Mouse (Mus musculus): ENCODE data around the gene Slc45a1. TPM values are rescaled to one million over a fixed set of nuclear protein-coding genes. Genes with fewer than 3 reads are reported as not detected.

The Slc45a1 gene
- not detected for polyA plus RNA-seq (2017; shearing (Covaris generic))

DNA sequence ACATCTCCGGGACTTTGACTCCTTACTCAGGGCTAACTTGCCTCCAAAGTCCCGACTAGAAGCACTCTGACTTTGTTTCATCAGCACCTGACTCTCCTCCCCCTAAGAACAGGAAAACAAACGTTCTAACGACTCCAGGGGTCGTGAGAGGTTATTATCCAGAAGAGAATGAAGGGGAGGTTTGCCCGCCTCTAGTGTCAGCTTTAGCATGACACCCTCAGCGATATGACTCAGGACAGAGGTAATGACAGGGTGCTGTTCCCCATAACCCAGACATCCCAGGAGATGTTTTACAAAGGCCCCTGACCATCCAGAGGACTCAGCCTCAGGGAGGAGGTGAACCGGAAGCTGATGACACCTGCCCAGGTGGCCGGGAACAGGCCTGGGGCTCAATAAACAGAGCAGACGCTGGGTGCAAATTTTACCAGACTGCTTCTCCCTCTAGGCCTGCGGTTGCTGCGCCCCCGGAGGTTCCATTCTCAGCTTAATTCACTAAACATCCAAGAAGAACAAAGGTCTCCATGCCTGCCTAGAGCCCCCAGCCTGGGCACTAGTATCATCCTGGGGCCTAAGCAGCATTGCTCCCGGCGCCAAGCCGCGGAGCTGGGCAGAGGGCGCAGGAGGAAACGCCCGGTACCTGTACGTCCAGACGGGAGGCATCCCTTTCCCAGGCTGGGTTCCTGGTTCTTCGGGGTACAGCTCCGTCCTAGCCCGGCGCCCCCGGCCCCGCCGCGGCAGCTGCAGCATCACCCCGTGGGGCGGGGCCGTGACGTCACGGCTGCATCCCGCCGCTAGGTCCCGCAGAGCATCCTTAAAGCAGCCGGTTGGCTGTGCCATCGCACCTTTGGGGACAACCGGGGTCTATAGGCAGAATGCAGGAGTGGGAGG, at the start of gene Slc45a1:
Gene Slc45a1 (minus strand): TSS at position 785 of the 888 bp plus-strand sequence.
- ATAC-seq = no peak

DNA sequence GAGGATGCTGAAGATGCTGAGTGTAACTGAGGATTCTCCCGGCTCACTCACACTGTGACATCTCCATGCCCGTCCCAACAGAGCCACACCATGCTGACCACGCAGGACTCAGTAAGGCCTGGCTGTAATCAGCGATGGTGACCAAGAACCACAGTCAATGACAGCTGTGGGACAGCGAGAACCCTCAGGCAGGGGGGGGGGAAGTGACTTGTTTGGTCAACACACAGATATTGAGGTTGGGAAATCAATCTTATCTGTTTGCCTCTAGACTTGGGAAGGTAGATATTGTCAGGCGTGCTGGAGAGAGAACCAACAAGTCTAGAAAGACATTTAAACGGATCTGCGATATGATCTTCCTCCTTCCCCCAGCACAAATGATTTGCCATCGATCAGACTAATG, 48.9 kb upstream of the Slc45a1 start:
- no peak for ATAC-seq

DNA sequence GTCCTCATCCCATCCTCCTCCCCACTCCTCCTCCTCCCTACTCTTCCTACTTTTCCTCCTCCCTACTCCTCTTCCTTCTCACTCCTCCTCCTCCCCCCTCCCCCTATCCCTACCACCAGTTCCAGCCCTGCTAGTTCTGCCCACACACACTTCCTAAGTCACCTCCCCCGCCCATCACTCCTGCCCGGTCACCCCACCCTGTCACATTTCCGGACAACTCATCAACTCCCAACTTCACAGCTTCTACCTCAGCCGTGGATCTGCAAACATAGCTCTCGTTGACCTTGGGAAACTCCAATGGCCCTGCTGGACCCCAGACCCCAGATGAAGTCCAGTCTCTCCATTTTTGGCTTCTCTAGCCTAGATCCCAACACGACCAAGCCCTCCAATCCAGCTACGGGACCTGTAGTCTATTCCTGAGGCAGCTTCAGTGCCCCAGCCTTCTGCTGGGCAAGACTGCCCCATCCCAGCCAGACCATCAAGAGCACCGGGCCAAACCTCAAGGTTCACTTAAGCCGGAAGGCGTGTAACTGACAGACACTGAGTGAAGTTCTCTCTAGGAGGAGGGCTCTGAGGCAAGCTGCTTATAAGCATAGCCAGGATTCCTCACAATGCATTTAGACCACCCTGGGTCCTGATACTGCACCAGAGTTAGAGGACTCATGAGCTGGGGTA, 42.6 kb upstream of the Slc45a1 start:
- no peak for ATAC-seq

DNA sequence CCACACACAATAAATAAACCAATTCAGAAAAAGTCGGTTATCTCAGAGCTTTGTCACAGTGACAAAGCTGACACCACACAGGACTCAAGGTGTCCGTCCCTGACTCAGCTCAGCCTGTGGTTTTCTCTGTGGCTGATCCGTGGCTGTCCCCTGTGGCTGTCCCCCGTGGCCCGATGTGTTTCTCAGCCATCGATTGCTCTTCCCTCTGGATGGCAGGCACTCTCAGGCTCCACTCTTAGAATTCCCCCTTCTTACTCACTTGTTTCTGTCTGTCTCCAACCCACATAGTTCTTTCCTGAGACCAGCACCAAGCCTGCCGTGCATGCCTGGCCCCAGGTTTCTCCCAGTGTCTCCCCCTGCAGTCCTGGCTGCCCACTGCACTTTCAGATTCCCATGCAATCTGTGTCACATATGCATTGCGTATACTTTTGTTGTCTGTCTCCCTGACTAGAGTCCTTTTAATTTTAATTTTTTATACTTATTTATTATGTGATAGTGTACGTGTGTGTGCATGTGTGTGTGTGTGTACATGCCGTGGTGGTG, 41.0 kb upstream of the Slc45a1 start:
- no peak for ATAC-seq

DNA sequence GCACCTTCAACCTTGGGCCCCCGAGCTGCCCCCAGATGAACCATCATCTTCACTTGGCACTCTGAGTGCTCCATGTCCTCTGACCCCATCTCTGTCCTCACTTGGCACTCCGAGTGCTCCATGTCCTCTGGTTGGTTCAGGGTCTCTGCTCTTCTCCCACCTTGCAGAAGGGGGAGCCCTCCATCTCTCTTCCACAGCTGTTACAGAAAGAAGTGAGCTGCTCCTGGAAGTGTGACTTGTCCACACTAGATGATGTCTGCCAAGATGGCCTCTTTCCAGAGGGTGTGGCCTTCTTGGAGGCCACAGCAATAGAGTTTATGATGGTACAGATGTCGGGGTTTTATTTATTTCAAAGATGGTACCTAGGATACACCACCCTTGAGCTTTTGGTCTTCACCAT, 38.8 kb upstream of the Slc45a1 start:
- ATAC-seq = no peak

DNA sequence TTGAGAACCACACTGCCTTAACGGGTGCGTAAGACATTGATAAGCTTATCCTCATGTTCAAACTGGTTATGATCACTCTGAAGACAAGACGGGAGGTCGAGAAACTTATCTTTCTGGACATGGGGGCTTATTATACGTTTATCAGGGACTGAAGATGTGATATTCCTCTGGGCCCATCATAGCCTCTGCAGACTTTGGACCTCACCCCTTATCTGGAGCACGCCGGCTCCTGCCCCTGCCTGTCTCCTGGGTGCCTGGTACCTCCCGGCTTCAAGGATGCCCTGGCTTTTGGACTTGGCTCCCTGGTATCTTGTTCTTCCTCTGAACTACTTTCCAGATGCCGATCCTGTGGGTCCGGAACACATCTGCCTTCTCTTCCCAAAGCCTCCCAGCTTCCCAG, 37.6 kb upstream of the Slc45a1 start:
- no peak for ATAC-seq

DNA sequence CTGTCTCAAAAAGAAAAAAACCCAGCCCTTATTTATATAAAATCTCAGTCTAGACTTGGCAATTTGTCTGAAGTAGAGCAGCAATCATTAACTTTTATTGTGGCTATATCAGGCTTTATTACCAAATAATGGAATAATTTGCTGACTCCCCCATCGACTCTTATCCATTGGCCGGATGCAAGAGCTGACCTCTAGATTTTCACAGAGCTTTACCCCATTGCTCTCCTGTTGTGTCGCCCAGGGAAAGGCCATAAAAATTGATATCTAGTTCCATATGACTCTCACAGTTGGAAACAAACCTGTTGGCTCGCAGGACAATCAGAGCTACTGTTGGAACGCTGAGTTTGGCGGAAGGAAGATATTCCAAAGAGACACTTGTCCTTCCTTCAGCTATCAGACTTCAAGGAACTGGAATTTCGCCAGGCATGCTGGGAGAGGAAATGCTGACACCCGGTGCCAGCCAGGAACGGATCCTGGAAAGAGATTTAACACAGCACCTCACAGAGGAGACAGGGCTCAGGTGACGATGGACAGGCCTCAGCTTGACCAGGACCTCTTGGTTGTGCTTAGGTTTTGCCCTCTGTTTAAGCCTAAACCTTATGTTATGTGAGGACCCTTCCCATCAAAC, 35.3 kb upstream of the Slc45a1 start:
- no peak for ATAC-seq

DNA sequence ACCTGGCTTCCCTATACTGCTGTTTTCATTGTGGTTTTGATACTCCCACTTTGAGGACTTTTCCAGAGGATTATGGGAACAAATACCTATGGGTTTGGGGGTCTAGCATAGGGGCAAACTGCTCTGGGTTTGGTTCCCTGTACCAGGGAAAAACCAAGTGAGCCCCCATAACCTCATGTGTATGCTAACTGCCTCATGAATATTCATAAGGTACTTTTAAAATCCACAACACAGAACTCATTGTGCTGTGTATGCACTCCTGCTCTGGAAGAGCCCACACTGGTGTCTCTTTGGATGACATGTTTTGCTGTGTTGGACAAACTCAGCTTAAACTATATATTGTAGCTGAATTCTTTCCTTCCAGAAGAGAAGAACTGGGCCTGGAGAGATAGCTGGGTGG, 34.6 kb upstream of the Slc45a1 start:
- ATAC-seq = no peak

DNA sequence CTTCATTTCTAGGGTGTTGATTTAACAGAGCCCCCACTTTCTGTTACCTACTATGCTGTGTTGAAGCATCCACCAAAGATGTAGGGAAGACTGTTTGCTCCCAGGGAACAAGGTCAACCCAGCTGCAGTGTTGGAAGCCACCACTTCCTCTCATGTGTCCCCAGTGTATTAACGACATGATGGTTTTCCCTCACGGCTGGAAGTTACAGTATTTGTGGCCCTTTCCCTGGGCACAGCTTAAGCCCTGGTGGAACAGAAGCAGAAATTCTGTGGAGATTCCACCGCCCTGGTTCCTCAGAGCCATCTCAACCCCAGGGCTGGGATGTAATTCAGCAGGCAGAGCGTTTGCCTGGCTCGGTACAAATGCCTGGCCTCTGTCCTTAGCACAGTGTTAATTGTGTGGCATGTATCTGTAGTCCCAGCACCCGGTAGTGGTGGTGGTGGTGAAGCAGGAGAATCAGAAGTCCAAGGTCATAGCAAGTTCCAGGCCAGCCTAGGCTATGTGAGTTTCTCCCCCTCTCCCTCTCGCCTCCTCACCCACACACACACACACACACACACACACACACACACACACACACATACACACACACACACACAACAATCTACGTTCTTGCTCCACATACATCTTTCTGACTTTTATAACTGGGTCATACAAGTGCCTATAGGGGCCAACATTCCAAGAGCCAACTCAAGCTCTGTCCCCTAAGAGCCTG, 34.0 kb upstream of the Slc45a1 start:
- no peak for ATAC-seq

DNA sequence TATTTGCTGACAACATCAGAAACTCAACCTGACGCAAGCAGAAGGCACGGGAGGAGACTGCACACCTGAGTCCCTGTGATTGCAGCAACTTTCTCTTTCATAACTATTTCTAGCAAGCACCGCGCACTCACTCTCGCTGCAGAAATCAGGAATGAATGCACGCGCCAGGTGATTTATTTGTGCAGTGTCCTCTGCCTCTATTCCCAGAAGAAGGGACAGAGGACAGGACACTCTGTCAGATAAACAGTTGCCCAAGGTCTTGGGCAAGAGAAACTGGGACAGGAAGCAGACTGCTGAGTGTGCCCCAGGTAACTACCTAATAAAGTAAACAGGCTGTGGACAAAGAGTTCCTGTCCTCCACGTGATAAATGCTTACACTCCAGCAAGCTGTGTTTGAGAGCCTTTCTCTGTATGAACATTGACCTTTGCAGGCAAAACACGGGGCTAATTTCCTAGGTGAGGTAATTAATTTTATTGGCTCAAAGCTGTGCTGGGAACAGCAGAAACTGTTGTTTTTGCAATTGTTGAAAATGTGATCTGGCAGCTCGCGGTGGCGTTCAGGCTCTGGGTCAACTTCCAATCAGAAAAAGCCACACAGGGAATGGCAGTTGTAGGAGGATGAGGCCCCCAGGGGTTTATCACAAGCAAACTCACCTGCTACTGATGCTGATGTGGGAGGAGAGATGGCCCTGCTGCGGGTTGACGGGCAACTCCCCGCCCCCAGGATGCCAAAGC, 33.2 kb upstream of the Slc45a1 start:
- ATAC-seq = no peak

DNA sequence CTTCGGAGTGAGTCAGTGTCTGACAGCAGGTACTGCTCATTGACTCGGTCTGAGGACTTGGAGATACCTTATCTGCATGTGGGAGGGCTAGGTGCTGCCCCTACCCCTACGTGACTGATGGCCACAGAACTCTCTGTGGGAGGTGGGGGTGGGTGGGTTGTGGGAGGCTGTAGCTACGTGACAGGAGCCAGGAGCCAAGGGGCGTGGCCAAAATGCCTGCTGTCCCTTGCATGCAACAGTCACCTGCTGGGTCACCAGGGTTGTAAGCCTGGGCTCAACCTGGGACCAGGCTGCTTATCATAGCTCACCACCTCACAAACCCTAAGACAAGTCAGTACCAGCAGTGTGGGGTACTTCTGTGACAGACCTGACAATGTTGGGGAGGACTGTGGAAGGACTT, 28.4 kb upstream of the Slc45a1 start:
- no peak for ATAC-seq

DNA sequence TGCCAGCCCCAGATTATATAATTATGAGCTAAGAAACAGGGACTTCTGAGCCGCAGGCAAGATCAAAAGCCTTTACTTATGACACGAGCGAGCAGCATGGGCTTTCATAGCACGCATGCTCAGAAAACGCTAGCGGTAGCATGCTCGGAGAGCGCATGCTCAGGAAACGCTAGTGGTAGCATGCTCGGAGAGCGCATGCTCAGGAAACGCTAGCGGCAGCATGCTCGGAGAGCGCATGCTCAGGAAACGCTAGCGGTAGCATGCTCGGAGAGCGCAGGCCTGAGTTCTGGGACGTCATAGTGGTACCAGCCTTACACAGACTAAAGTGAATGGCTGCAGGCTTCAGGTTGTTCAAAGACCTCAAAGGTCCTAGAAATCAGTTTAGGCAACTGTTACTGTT, 26.8 kb upstream of the Slc45a1 start:
- no peak for ATAC-seq

DNA sequence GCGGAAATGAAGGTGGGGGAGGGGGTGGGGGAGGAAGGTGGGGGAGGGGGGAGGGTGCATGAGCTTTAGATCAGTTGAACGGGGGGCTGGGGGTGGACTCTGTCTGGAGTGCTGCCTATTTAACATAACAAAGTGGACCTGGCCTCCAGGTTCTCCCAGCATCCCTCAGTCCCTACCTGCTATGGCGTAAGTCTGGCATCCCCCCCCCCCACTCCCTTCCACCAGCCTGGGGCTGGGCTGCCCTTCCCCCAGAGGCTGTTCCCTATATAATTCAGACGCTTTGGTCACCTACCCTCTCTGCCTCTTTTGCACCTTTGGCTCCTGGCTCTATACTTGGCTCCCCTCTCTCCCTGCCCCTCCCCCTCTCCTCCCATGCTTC, 25.9 kb upstream of the Slc45a1 start:
- no peak for ATAC-seq

DNA sequence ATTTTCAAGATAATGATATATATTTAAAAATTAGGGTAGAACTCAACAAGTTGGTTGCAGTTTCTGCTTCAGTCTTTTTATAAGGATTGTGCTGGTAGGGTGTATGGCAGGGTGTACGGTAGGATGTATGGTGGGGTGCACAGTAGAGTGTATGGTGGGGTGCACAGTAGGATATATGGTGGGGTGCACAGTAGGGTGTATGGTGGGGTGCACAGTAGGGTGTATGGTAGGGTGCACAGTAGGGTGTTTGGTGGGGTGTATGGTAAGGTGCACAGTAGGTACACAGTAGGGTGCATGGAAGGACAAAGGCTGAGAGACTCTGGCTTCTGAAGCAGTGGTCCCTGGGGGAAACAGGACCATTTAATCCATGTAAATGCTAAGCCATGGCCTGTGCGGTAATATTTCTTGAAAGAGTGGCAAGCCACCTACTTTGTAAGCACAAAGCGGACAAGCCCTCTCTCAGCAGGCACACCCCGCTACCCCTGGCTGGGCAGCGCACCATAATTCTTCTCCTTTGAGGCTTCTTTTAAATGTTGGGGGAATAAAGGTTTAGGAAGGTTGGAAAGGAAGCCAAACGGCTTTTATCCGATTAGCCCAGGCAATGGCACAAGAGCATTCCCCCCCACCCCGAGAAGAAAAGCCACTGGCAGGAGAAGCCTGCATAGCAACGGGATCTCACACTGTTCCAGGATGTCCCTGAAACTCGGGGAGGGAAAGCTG, 25.3 kb upstream of the Slc45a1 start:
- ATAC-seq = no peak

DNA sequence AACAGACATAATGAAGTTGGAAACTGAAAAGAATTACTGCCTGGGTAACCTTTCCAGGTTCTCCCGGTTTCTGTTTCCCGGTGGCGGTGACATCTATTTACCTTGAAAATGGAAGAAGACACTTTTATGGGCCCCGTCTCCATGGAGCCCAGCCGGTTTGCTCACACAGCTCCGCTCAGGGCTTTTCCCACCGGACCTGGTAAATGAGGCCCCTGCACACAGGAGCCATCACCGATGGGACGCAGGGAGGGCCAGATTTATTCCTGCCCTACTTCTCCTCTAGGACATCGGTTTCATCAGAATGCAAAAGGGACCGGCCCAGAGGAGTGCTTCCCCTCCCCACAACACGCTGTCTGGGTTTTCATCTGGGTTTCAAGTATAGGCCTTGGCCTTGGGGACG, 24.1 kb upstream of the Slc45a1 start:
- no peak for ATAC-seq

DNA sequence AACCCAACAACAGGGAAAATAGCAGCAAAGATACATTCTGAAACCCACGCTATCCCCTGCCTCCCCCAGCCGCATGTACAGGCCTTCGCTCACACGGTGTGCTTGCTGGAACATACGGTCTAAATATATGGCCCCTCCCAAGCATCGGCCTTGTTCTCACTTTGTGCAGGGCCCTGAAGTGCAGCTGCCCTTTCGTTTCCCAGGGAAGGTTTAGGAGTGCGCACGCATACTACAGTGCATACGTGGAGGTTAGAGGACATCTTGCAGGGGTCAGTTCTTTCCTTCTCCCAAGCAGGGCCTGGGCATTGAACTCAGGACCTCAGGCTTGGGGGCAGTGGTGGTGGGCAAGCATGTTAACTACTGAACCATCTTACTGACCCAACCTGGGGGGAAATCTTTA, 23.3 kb upstream of the Slc45a1 start:
- no peak for ATAC-seq

DNA sequence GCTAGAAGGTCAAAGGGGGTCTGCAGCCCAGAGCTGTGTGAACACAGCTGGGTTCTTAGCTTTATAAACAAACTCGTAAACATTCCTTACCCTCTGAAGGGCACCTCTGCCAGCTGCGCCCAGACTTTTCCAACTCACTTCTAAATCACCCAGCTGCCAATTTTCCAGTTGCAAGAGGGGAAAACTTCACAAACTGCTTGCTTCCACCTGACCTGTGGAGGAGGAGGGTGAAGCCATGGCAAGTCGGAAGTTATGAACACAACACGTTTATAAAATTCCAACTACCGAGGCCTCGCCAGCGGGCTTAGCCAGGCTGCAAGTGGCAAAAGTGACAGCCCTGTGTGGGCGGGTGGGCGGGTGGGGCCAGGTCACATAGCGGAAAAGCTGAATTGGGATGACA, 13.8 kb upstream of the Slc45a1 start:
- ATAC-seq = no peak

DNA sequence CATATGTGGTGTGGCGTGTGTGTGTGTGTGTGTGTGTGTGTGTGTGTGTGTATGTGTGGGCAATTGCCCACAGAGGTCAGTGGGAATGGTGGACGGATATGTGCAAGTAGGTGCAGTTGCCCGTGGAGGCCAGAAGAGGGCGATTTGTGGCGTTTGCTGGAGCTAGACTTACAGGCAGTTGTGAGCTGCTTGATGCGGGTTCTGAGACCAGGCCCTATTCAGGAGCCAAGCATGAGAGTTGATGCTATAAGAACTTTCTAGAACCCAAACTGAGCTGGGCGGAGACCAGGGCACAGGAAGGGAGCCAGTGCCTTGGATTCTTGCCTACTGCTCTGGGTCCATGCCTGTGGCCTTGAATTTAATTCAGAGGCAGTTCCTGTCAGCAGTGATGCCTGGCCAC, 12.8 kb upstream of the Slc45a1 start:
- ATAC-seq = no peak

DNA sequence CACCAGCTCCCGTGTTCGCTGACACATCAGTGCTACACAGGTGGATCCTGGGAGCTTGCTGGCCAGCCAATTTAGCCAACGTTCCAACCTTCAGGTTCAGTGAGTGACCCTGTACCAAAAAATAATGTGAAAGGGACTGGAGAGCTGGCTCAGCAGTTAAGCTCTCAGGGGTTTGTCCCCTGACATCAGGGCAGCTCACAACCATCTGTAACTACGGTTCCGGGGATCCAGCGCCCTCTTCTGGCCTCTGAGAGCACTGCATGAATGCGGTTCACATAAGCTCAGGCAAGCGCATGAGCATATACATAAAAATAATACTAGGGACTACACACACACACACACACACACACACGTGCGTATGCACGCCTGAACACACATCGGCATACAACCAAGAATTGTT, 11.2 kb upstream of the Slc45a1 start:
- ATAC-seq = no peak

DNA sequence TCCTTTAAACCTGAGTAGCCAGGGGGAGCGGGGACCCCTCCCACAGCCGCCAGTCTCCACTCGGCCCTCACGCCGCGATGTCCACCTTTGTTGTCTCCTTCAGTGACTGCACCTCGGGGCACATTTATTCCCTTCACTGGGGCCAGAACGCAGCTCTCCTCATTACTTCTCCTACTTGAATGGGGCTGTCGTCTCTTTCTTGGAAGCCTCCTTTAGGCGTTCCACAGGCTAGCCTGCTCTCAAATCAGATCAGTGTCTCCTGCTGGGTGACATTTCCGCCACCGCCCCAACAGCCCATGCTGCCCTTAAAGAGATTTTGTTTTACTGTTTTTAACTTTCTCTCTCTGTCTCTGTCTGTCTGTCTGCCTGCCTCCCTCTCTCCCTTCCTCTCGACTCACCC, 9.9 kb upstream of the Slc45a1 start:
- ATAC-seq = no peak

DNA sequence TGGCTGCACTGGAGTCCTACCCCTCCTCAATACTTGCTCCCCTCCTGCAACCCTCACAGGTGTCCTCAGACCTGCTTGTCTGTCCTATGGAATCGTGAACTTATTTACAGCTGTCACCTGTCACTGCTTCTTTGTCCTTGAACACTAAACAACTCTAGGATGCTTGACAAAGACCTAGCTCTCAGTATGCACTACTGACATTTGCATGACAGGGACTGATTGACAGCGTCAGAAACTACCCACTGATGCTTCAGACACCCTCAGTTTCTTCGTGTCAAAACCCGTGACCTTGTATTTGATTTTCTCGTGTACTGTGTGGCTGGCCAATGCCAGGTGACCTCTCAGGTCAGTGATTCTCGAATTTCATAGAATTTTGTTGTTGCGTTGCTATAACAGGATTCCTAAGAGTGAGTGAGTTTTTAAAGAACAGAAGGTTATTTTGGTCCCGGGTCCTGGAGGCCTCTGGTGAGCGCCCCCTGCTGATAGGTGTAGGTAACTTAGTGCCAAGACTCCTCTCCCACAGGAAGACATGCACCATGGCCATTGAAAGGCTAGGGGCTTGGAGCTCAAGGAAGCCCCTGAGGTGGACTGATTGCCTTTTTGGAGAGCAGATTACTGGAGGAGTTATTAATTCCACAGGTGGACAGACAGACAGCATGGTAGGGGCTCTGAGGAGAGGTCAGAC, 8.1 kb upstream of the Slc45a1 start:
- ATAC-seq = no peak
